Mouse (Mus musculus): ENCODE data around the gene Arsb. TPM values are rescaled to one million over a fixed set of nuclear protein-coding genes. Genes with fewer than 3 reads are reported as not detected.

Gene Arsb
- polyA plus RNA-seq (2012; rRNA removed; ENCODE audit: low replicate concordance), result 48.1 and 64.7 TPM in 2 replicates

DNA sequence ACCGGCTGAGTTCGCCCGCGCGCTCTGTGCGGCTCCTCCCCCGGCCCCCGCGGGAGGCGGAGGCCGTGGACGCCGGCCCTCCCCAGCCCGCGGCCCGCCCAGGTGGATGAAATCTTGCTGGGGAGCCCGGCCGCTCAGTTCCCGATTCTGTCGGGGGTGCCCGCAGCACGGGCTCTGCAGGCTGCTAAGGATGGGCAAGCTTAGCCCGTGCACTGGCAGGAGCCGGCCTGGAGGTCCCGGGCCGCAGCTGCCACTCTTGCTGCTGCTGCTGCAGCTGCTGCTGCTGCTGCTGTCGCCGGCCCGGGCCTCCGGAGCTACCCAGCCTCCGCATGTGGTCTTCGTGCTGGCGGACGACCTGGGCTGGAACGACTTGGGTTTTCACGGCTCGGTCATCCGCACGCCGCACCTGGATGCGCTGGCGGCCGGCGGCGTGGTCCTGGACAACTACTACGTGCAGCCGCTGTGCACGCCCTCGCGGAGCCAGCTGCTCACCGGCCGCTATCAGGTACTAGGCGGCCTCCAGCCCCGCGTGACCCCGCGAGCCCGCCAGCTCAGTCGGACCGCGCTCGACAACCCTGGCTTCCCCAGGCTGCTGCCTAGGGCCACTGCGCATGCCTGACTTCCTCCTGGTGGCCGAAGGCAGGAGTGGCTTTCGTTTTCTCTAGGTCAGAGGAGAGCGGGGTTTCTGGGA lies at the start of gene Arsb:
Arsb (plus strand) TSS at position 43 of the 691 bp plus-strand sequence.

Other genes starting within 250 kb of the Arsb start
- 0.13 TPM in 1 of 2 replicates, not detected in the other for gene Bhmt, start 133.7 kb upstream of the Arsb start, polyA plus RNA-seq (2012; rRNA removed; ENCODE audit: low replicate concordance)
- gene Bhmt2, start 97.3 kb upstream of the Arsb start, polyA plus RNA-seq (2012; rRNA removed; ENCODE audit: low replicate concordance), result not detected in 2 replicates
- gene Dmgdh, start 97.2 kb upstream of the Arsb start, polyA plus RNA-seq (2012; rRNA removed; ENCODE audit: low replicate concordance), result not detected in 2 replicates